Mouse (Mus musculus) intestine, embryonic 16.5 days (tissue): ENCODE results near the gene Actn3. TPM values are rescaled to one million over a fixed set of nuclear protein-coding genes. Genes with fewer than 3 reads are reported as not detected.

ENCODE experiments used
- polyA plus RNA-seq: library from polyadenylated mRNA; unstranded; fragments of >200 nt; fragmentation: Nextera tagmentation; extraction: Ambion mirVana; gene quantifications from 2 replicates; pipeline ENCODE4 v1.2.1, GENCODE M21; 2015

The Actn3 gene
- polyA plus RNA-seq, 1 experiment from 2014 or later, result 1.1 TPM

Other genes with a start within 250 kb of the Actn3 start
- 1.1 and 2.1 TPM in 2 replicates for gene Gm960, start 179.2 kb downstream of the Actn3 start, polyA plus RNA-seq
- 0.77 and 0.88 TPM in 2 replicates for gene Sptbn2, start 166.7 kb downstream of the Actn3 start, polyA plus RNA-seq
- 38.5 and 41.6 TPM in 2 replicates for gene Rbm4b, start 121.4 kb downstream of the Actn3 start, polyA plus RNA-seq
- gene Rbm4, start 84.0 kb downstream of the Actn3 start, polyA plus RNA-seq, result 47.3 and 49.4 TPM in 2 replicates
- gene Gm21992, start 66.3 kb downstream of the Actn3 start, polyA plus RNA-seq, result 29.4 and 30.1 TPM in 2 replicates
- gene Rbm14, start 66.3 kb downstream of the Actn3 start, polyA plus RNA-seq, result 73.1 and 77.0 TPM in 2 replicates
- 61.4 and 65.8 TPM in 2 replicates for gene Ccs, start 38.6 kb downstream of the Actn3 start, polyA plus RNA-seq
- gene Ccdc87, start 38.5 kb downstream of the Actn3 start, polyA plus RNA-seq, result 0.06 TPM in 1 of 2 replicates, not detected in the other
- 24.0 and 26.3 TPM in 2 replicates for gene Ctsf, start 22.8 kb downstream of the Actn3 start, polyA plus RNA-seq
- gene Zdhhc24, start 759 bp upstream of the Actn3 start, polyA plus RNA-seq, result 10.9 and 11.1 TPM in 2 replicates
- gene Bbs1, start 28.7 kb upstream of the Actn3 start, polyA plus RNA-seq, result 2.4 and 2.8 TPM in 2 replicates
- gene Dpp3, start 50.4 kb upstream of the Actn3 start, polyA plus RNA-seq, result 137 and 138 TPM in 2 replicates
- gene Peli3, start 65.2 kb upstream of the Actn3 start, polyA plus RNA-seq, result 1.3 and 1.6 TPM in 2 replicates
- gene Mrpl11, start 84.2 kb upstream of the Actn3 start, polyA plus RNA-seq, result 88.1 and 98.2 TPM in 2 replicates
- 0.13 and 0.22 TPM in 2 replicates for gene Npas4, start 112.4 kb upstream of the Actn3 start, polyA plus RNA-seq
- gene Slc29a2, start 146.0 kb upstream of the Actn3 start, polyA plus RNA-seq, result 4.5 and 5.4 TPM in 2 replicates
- 34.2 and 39.3 TPM in 2 replicates for gene B4gat1, start 160.9 kb upstream of the Actn3 start, polyA plus RNA-seq
- 0.92 and 1.5 TPM in 2 replicates for gene AC124502.3, start 161.0 kb upstream of the Actn3 start, polyA plus RNA-seq
- gene Brms1, start 163.4 kb upstream of the Actn3 start, polyA plus RNA-seq, result 43.7 and 44.1 TPM in 2 replicates
- 2.5 and 2.8 TPM in 2 replicates for gene Rin1, start 172.6 kb upstream of the Actn3 start, polyA plus RNA-seq
- 42.8 and 49.6 TPM in 2 replicates for gene Cd248, start 190.2 kb upstream of the Actn3 start, polyA plus RNA-seq
- gene Tmem151a, start 207.6 kb upstream of the Actn3 start, polyA plus RNA-seq, result 4.7 and 5.1 TPM in 2 replicates
- gene Yif1a, start 210.6 kb upstream of the Actn3 start, polyA plus RNA-seq, result 155 and 176 TPM in 2 replicates
- gene Cnih2, start 220.6 kb upstream of the Actn3 start, polyA plus RNA-seq, result 8.1 and 8.3 TPM in 2 replicates
- 241 and 244 TPM in 2 replicates for gene Rab1b, start 229.2 kb upstream of the Actn3 start, polyA plus RNA-seq
- gene Klc2, start 240.7 kb upstream of the Actn3 start, polyA plus RNA-seq, result 12.7 and 13.6 TPM in 2 replicates